Mouse (Mus musculus): ENCODE results near the gene Gm14781.
"Not testable (repeated sequence)": the region's sequence is repeated elsewhere in the genome, so short reads cannot be mapped to it uniquely, and the experiment has no call there.

Gm14781 gene

DNA sequence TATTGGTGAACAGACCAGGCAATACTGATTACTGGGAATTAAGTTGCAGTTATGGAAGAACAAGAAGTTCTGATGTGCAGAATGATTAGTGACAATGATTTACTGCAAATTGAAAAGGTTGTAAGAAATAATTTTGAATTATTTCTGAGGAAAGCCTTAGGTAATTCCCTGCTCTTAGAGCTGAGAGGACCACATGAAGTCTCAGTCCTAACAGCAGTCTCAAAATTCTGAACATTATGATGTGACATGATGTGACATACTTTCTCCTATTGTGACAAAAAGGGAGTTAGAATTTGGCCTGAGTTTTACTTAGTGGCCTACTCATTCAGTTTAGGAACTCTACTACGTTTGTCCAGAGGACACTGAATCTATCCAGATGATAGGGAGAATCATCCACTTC is at the start of gene Gm14781:
Gene Gm14781 (plus strand): TSS at position 301 of the 400 bp plus-strand sequence.
- DNase-seq, result not testable (repeated sequence)

GRCm38 (mm10) chrX:91654964-91655575 is 23.1 kb downstream of the Gm14781 start:
- not testable (repeated sequence) for DNase-seq
